Mouse (Mus musculus) bone marrow, adult 2 months (tissue): ENCODE data around the gene Ugt2b1.

ENCODE experiments used
- CTCF ChIP-seq: fragments of 200-500 bp; IDR thresholded peaks from 2 replicates; pipeline ENCODE4 v1.5.1; 2011; ENCODE audit warnings: low read length, control low read depth; ENCODE audit not compliant: control insufficient read depth, insufficient read depth
- POLR2A ChIP-seq: fragments of 200-500 bp; IDR thresholded peaks from 2 replicates; pipeline ENCODE4 v1.6.1; 2011; ENCODE audit warnings: low read depth, mild to moderate bottlenecking, control low read depth, low read length, borderline replicate concordance; ENCODE audit not compliant: control insufficient read depth

- TF ChIP-seq CTCF = no peak
- TF ChIP-seq POLR2A = no peak
These were observed 35.4 kb upstream of the Ugt2b1 start for GRCm38 (mm10) chr5:86961587-86962358.
